Mouse (Mus musculus) T-helper 2 cell (primary cell): ENCODE results near the gene Uba3.

Source experiments
- in situ Hi-C: fragments of 300-600 bp; cut with MboI, MseI; formaldehyde crosslinking; loops from one replicate; pipeline ENCODE4 v1.15.1; 2025; ENCODE audit warnings: high pct_unique_total_duplicates

Gene Uba3

DNA sequence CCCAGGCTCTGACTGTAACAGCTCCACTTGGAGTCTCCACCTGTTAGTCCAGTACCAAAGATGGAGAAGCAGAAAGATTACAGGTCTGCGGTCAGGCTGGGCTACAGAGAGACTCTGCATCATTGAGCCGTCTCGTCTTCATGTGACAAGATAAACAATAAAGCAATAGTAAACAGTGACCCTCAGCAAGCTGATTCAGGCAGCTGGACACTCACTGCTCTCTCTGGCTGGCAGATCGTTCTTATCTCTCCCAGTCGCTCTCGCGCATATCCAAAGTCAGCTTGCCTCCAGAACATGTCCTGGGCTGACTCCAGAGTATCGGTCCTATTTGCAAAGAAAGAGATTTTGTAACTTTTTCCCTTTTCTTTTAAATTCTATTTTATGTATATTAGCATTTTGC, 62.8 kb downstream of the Uba3 start:
- in situ Hi-C loops = no loop called here

GRCm38 (mm10) chr6:97141811-97142210, 63.6 kb downstream of the Uba3 start:
- in situ Hi-C loops = no loop called here
